Mouse (Mus musculus) ovary, adult 10 weeks (tissue): ENCODE results near the gene Zfp219. TPM values are rescaled to one million over a fixed set of nuclear protein-coding genes. Genes with fewer than 3 reads are reported as not detected.

Experiments
- polyA plus RNA-seq: library from polyadenylated mRNA; stranded (reverse); fragments of 350-450 nt; fragmentation: Illumina TruSeq; extraction: RNeasy Lipid Tissue Mini Kit (QIAGEN cat#74804); gene quantifications from one replicate; pipeline ENCODE4 v1.2.3, GENCODE M21; 2014

The Zfp219 gene
- 0.88 TPM for polyA plus RNA-seq

GRCm38 (mm10) chr14:52020486-52021137, at the start of gene Zfp219:
TSS of gene Zfp219 (minus strand) at chr14:52020733.

GRCm38 (mm10) chr14:52042359-52042758, 21.8 kb upstream of the Zfp219 start, which contains the start of gene Olfr221:
TSS of gene Olfr221 (minus strand) at chr14:52042459.

GRCm38 (mm10) chr14:52015445-52016100, 5.0 kb downstream of the Zfp219 start, which contains the start of gene Tmem253:
TSS of gene Tmem253 (plus strand) at chr14:52015658.

GRCm38 (mm10) chr14:51984247-51985231, 36.0 kb downstream of the Zfp219 start, which contains the start of gene Arhgef40:
TSS of gene Arhgef40 (plus strand) at chr14:51984719.

Other genes with a start within 250 kb of the Zfp219 start
- gene Ang4, start 247.1 kb downstream of the Zfp219 start, polyA plus RNA-seq = not detected
- not detected for gene AY358078, start 220.7 kb downstream of the Zfp219 start, polyA plus RNA-seq
- not detected for gene Ear6, start 167.0 kb downstream of the Zfp219 start, polyA plus RNA-seq
- 4.9 TPM for gene Mettl17, start 135.9 kb downstream of the Zfp219 start, polyA plus RNA-seq
- 0.23 TPM for gene Slc39a2, start 127.8 kb downstream of the Zfp219 start, polyA plus RNA-seq
- 343 TPM for gene Ndrg2, start 106.6 kb downstream of the Zfp219 start, polyA plus RNA-seq
- gene Tppp2, start 102.3 kb downstream of the Zfp219 start, polyA plus RNA-seq = not detected
- not detected for gene Rnase13, start 98.0 kb downstream of the Zfp219 start, polyA plus RNA-seq
- gene Arhgef40, start 36.0 kb downstream of the Zfp219 start, polyA plus RNA-seq = 7.2 TPM
- not detected for gene Tmem253, start 5.1 kb downstream of the Zfp219 start, polyA plus RNA-seq
- gene Olfr221, start 21.7 kb upstream of the Zfp219 start, polyA plus RNA-seq = not detected
- gene Hnrnpc, start 83.3 kb upstream of the Zfp219 start, polyA plus RNA-seq = 552 TPM
- gene Rpgrip1, start 90.0 kb upstream of the Zfp219 start, polyA plus RNA-seq = 1.2 TPM
- gene Supt16, start 176.7 kb upstream of the Zfp219 start, polyA plus RNA-seq = 121 TPM
- gene Chd8, start 237.0 kb upstream of the Zfp219 start, polyA plus RNA-seq = 122 TPM